Mouse (Mus musculus) cerebellum, adult 2 months (tissue): ENCODE results near the gene Utp11.

Experiments used
- CTCF ChIP-seq: fragments of 200-500 bp; IDR thresholded peaks from 2 replicates; pipeline ENCODE4 v1.5.1; 2011; ENCODE audit warnings: low read depth, mild to moderate bottlenecking, control low read depth, low read length, moderate library complexity, borderline replicate concordance; ENCODE audit not compliant: insufficient read depth
- POLR2A ChIP-seq: fragments of 200-500 bp; IDR thresholded peaks from 2 replicates; pipeline ENCODE4 v1.6.1; 2011; ENCODE audit warnings: low read length, control low read depth, borderline replicate concordance; ENCODE audit not compliant: insufficient read depth

GRCm38 (mm10) chr4:124693135-124693894 lies at the start of gene Utp11:
- TF ChIP-seq POLR2A, result peak; percentile 87
- TF ChIP-seq CTCF, result no peak
